Mouse (Mus musculus) lung, postnatal 0 days (tissue): ENCODE results near the gene Unc93a.
"Not testable (repeated sequence)": the region's sequence is repeated elsewhere in the genome, so short reads cannot be mapped to it uniquely, and the experiment has no call there.

Experiments used
- CTCF ChIP-seq: IDR thresholded peaks from 2 replicates; pipeline ENCODE4 v1.5.1; 2016; ENCODE audit warnings: antibody characterized with exemption, mild to moderate bottlenecking
- EP300 ChIP-seq: IDR thresholded peaks from 2 replicates; pipeline ENCODE4 v1.6.1; 2016; ENCODE audit warnings: antibody characterized with exemption, mild to moderate bottlenecking, control low read depth

DNA sequence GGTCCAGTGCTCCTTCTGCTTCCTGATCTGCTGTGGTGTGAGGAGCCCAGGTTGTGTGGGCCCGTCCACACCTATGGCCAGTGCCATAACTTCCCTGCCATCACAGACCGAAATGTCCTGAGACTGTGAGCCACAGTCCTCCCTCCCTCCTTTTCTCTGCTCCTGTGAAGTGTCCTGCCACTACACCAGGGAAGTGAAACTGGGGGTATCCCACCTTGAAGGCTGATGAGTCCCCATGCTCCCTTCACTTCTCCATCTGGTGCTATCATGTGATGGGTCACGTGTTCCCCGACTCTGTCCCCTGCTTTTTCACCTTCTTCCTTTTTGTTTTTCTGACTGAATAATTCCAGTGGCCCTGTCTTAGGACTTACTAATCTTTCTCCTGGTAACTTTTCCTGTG, 38.6 kb downstream of the Unc93a start:
- TF ChIP-seq CTCF, EP300: not testable (repeated sequence)
